Mouse (Mus musculus): ENCODE data around the gene Atp1b2. TPM values are rescaled to one million over a fixed set of nuclear protein-coding genes. Genes with fewer than 3 reads are reported as not detected.

Gene Atp1b2
- polyA plus RNA-seq, 1 experiment from 2014 or later: 21.7 TPM

DNA sequence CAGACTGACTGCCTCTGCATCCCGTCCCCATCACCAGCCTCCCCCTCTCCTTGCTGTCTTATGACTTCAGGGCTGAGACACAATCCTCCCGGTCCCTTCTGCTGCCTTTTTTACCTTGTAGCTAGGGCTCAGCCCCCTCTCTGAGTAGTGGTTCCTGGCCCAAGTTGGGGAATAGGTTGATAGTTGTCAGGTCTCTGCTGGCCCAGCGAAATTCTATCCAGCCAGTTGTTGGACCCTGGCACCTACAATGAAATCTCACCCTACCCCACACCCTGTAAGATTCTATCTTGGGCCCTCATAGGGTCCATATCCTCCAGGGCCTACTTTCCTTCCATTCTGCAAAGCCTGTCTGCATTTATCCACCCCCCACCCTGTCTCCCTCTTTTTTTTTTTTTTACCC lies 14.3 kb downstream of the Atp1b2 start:
- DNase-seq (no peak), ATAC-seq (ENCODE audit: low read depth) (no peak)
- H3K9me3 ChIP-seq (replicated peaks): no peaks in the 10 kb centered on the region
- H3K9ac ChIP-seq: peak overlapping the region; percentile 43; the same call in 1 of the 2 replicates
- H3K4me1 ChIP-seq (replicated peaks): peaks cover 71% of the 10 kb centered on the region
- peaks cover 73% of the 10 kb centered on the region for H3K36me3 ChIP-seq
- H3K4me2 ChIP-seq: peak overlapping the region; percentile 62; the same call in 1 of the 2 replicates
- H3K4me3 ChIP-seq (replicated peaks): no peak overlapping the region
- H3K27me3 ChIP-seq: no peaks in the 10 kb centered on the region
- peak overlapping the region; percentile 96 for H3K27ac ChIP-seq
- WGBS (ENCODE audit: insufficient replicate concordance): 76% methylated on average over 3 of the region's 3 CpGs

DNA sequence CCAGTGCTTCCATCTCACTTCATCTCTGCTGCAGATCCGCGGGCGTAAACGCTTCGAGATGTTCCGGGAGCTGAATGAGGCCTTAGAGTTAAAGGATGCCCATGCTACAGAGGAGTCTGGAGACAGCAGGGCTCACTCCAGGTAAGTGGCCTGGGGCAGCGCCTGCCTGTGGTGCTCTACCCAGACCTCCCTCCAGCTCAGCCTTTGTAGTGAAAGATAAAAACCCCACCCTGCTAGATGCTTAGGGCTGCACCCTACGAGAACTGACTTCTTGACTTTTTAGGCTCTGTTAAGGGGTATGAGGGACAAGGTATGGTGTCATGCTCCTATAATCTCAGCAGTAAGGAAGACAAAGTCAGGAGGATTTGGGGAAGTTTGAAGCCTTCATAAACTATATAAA lies 15.1 kb downstream of the Atp1b2 start:
- H3K9me3 ChIP-seq (replicated peaks): no peaks in the 10 kb centered on the region
- 65% methylated on average over 8 of the region's 8 CpGs for WGBS (ENCODE audit: insufficient replicate concordance)
- peak overlapping the region; percentile 96 for H3K27ac ChIP-seq
- H3K4me2 ChIP-seq: peak overlapping the region; percentile 62
- peaks cover 79% of the 10 kb centered on the region for H3K4me1 ChIP-seq (replicated peaks)
- DNase-seq (no peak), ATAC-seq (ENCODE audit: low read depth) (peak; percentile 71)
- H3K9ac ChIP-seq: peak overlapping the region; percentile 67
- H3K27me3 ChIP-seq: no peaks in the 10 kb centered on the region
- no peak overlapping the region for H3K4me3 ChIP-seq (replicated peaks)
- H3K36me3 ChIP-seq: peaks cover 73% of the 10 kb centered on the region

DNA sequence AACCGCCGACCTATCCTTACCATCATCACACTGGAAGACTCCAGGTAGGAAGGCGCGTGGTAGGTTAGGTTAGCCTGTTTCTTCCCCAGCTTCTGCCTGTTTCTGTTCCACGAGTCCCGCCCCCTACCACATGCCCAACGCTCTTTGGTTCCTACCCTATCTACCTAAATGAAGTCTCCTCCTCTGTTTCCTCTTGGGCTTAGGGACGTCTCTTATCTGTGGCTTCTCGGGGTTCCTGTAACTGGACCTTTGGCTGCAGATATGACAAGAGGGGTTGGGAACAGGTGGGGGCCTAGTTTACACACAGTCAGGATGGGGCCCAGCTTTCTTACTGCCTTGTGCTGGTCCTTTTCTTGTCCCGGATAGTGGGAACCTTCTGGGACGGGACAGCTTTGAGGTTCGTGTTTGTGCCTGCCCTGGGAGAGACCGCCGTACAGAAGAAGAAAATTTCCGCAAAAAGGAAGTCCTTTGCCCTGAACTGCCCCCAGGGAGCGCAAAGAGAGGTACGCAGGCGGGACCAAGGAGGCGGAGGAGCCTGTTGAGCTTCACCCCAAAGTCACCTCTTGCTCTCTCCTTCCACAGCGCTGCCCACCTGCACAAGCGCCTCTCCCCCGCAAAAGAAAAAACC lies 16.4 kb downstream of the Atp1b2 start:
- peak overlapping the region; percentile 67 for H3K9ac ChIP-seq
- H3K9me3 ChIP-seq (replicated peaks): no peaks in the 10 kb centered on the region
- peaks cover 70% of the 10 kb centered on the region for H3K36me3 ChIP-seq
- no peaks in the 10 kb centered on the region for H3K27me3 ChIP-seq
- ATAC-seq (ENCODE audit: low read depth) (peak; percentile 82), DNase-seq (peak; percentile 67)
- H3K27ac ChIP-seq: peak overlapping the region; percentile 96
- 38% methylated on average over 22 of the region's 22 CpGs for WGBS (ENCODE audit: insufficient replicate concordance)
- peak overlapping the region; percentile 30 for H3K4me3 ChIP-seq (replicated peaks)
- H3K4me2 ChIP-seq: peak overlapping the region; percentile 62
- peaks cover 92% of the 10 kb centered on the region for H3K4me1 ChIP-seq (replicated peaks)

DNA sequence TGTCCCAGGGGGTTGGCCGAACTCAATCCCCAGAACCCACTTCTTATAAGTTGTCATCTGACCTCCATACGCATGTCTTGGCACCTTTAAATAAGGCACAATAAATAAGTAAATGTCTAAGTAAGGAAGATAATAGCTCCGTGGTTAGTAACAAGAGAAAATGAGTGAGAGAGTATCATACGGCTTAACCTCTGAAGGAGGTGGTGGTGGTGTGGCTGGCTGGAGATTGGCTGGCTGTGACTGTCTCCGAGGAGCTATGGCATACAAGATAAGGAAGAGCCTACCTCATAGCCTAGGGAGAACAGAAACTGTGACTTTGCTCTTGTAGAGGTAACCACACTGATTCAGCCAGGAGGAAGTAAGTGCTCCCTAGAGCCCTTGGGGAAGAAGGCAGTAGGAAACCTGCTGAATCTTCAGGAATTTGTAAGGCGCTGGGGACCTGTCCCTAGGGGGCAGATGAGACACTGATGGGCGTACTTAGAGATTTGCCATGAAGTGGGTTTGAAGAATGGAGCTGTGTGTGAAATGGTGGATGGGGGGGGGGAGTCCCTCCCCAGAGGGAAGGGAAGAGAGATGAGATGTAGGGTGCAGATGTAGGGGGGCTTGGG lies 19.9 kb downstream of the Atp1b2 start:
- H3K27me3 ChIP-seq: no peaks in the 10 kb centered on the region
- H3K4me2 ChIP-seq: peak overlapping the region; percentile 65
- ATAC-seq (ENCODE audit: low read depth): peak; percentile 76
- peak; percentile 76 for DNase-seq
- H3K36me3 ChIP-seq: peaks cover 62% of the 10 kb centered on the region
- 25% methylated on average over 7 of the region's 7 CpGs for WGBS (ENCODE audit: insufficient replicate concordance)
- peak overlapping the region; percentile 34 for H3K4me3 ChIP-seq (replicated peaks)
- peak overlapping the region; percentile 96 for H3K27ac ChIP-seq
- H3K9me3 ChIP-seq (replicated peaks): no peaks in the 10 kb centered on the region
- peaks cover 91% of the 10 kb centered on the region for H3K4me1 ChIP-seq (replicated peaks)
- peak overlapping the region; percentile 62 for H3K9ac ChIP-seq

DNA sequence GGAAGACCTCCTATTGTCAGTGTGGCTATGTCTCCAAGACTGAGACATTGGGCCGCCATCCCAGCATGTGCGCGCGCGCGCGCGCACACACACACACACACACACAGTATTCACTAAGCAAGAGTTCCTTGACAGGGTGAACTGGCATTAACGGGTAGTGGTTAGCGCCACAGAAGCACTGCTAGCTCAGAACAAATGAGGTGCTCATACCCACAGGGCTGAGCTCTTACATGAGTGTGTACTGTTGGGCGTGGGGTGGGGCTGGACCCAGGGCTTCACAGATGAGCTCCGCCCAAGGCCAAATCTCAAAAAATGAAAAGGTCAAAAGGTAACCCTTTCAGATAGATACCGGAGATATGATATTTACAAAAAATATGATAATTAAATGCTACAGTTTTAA lies 20.8 kb downstream of the Atp1b2 start:
- WGBS (ENCODE audit: insufficient replicate concordance): 77% methylated on average over 13 of the region's 13 CpGs
- Histone ChIP-seq H3K4me1 (replicated peaks) (peaks cover 82% of the 10 kb centered on the region), H3K4me2 (peak overlapping the region; percentile 65), H3K36me3 (peaks cover 54% of the 10 kb centered on the region), H3K27me3 (no peaks in the 10 kb centered on the region), H3K9ac (peak overlapping the region; percentile 62), H3K9me3 (replicated peaks) (no peaks in the 10 kb centered on the region), H3K27ac (peak overlapping the region; percentile 96), H3K4me3 (replicated peaks) (peak overlapping the region; percentile 27; the same call in 1 of the 2 replicates)
- ATAC-seq (ENCODE audit: low read depth): no peak
- DNase-seq: no peak

DNA sequence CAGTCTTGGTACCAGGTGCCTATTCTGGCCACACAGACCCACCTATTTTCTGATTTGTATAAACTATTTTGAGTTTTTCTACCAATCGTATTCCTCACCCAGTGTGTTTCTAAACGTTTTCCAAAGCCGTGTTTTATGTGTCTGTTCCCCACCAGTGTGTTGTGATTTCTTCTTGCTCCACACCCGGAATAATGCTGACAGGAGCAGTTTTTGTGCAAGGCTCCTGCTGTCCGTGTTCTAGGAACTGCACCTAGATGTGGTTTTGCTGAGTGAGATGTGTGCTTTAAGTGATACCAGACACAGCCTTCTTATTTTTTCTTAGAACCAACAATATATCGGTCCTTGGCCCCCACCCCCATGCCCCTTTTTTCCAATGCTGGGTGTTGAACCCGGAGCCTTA lies 21.7 kb downstream of the Atp1b2 start:
- Histone ChIP-seq H3K4me1 (replicated peaks) (peaks cover 77% of the 10 kb centered on the region), H3K36me3 (peaks cover 44% of the 10 kb centered on the region), H3K4me2 (peak overlapping the region; percentile 65), H3K9me3 (replicated peaks) (no peaks in the 10 kb centered on the region), H3K9ac (peak overlapping the region; percentile 62), H3K4me3 (replicated peaks) (no peak overlapping the region), H3K27me3 (no peaks in the 10 kb centered on the region), H3K27ac (peak overlapping the region; percentile 96)
- ATAC-seq (ENCODE audit: low read depth): no peak
- 63% methylated on average over 7 of the region's 7 CpGs for WGBS (ENCODE audit: insufficient replicate concordance)
- no peak for DNase-seq

DNA sequence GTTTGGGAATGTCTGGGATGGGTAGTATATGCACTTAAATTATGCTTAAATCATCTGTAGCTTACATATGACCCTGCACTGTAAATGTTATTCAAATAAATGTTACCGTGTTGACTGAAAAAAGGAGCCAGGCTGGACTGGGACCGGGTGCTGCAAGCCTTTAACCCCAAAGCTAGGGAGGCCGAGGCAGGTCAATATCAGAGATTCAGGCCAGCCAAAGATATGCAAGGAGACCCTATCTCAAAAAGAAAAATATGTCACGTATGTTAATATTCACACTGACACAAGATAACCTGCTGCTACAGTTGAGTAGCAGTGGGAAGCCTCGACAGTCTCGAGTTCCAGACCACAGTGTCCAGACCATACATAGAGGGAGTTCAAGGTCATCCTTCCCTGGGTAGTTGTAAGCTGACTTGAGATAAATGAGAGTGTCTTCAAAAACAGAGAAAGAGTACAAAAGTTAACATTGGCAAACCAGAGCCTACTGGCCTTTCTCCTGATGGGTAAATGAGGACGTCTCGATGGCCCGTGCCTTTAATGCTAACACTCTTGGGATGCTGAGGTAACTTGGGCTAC lies 23.4 kb downstream of the Atp1b2 start:
- Histone ChIP-seq H3K36me3 (peaks cover 29% of the 10 kb centered on the region), H3K27me3 (no peaks in the 10 kb centered on the region), H3K4me2 (peak overlapping the region; percentile 93), H3K4me1 (replicated peaks) (peaks cover 71% of the 10 kb centered on the region), H3K4me3 (replicated peaks) (peak overlapping the region; percentile 76), H3K9me3 (replicated peaks) (no peaks in the 10 kb centered on the region), H3K9ac (peak overlapping the region; percentile 88), H3K27ac (peak overlapping the region; percentile 96)
- WGBS (ENCODE audit: insufficient replicate concordance): 48% methylated on average over 9 of the region's 9 CpGs
- DNase-seq: no peak
- ATAC-seq (ENCODE audit: low read depth): no peak

DNA sequence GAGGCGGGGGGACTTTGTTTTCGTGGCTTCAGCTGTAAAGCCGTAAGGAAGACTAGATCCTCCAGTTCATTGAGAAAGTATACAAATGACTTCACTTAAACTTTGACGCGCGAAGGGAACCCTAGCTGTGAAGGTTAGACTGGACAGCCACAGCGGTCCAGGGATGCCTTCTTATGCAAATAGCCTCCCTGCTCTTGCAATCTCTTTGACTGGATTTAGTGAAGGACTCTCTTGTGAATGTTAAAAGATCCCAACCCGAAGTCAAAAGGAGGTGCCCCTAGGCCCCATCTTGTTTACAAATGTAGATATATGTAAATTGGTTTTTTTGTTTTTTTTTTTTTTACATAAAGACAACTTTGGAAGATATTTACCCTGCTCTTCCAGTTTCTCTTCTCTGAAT lies 23.9 kb downstream of the Atp1b2 start:
- Histone ChIP-seq H3K27me3 (no peaks in the 10 kb centered on the region), H3K4me1 (replicated peaks) (peaks cover 71% of the 10 kb centered on the region), H3K36me3 (peaks cover 29% of the 10 kb centered on the region), H3K27ac (peak overlapping the region; percentile 96), H3K4me3 (replicated peaks) (peak overlapping the region; percentile 76), H3K4me2 (peak overlapping the region; percentile 93), H3K9me3 (replicated peaks) (no peaks in the 10 kb centered on the region), H3K9ac (peak overlapping the region; percentile 88)
- 2% methylated on average over 8 of the region's 8 CpGs for WGBS (ENCODE audit: insufficient replicate concordance)
- ATAC-seq (ENCODE audit: low read depth): no peak
- DNase-seq: no peak

DNA sequence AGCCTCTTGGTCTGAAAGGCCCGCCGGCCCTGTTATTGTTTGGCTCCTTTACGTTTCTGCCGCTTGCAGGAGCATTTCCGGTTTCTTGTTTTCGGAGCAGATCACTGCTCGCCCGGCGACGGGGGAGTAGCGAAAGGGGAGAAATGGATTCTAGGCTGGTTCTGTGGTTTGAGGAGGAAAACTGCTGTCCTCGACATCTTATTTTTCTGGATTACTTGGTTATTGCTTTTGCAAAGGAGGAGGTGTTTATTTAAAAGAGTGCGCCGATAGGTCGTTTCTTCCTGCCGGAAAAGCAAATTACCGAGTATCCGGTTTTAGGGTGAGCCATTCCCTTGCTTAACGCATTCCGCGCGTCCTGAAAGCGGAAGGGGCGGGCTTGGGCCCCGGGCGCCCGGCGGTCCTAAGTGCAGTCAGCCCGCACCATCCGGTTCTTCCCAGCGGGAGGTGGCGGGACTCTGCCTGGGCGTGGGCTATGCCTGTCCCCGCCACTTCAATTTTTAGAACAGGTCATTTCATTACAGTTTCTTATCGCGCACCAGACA lies 24.5 kb downstream of the Atp1b2 start:
- H3K27ac ChIP-seq: peak overlapping the region; percentile 96
- peaks cover 71% of the 10 kb centered on the region for H3K4me1 ChIP-seq (replicated peaks)
- H3K9me3 ChIP-seq (replicated peaks): no peaks in the 10 kb centered on the region
- ATAC-seq (ENCODE audit: low read depth): peak; percentile 84
- H3K36me3 ChIP-seq: peaks cover 29% of the 10 kb centered on the region
- H3K4me2 ChIP-seq: peak overlapping the region; percentile 93
- WGBS (ENCODE audit: insufficient replicate concordance): under 1% methylated on average over 36 of the region's 36 CpGs
- no peaks in the 10 kb centered on the region for H3K27me3 ChIP-seq
- H3K4me3 ChIP-seq (replicated peaks): peak overlapping the region; percentile 76
- peak; percentile 90 for DNase-seq
- peak overlapping the region; percentile 88 for H3K9ac ChIP-seq

DNA sequence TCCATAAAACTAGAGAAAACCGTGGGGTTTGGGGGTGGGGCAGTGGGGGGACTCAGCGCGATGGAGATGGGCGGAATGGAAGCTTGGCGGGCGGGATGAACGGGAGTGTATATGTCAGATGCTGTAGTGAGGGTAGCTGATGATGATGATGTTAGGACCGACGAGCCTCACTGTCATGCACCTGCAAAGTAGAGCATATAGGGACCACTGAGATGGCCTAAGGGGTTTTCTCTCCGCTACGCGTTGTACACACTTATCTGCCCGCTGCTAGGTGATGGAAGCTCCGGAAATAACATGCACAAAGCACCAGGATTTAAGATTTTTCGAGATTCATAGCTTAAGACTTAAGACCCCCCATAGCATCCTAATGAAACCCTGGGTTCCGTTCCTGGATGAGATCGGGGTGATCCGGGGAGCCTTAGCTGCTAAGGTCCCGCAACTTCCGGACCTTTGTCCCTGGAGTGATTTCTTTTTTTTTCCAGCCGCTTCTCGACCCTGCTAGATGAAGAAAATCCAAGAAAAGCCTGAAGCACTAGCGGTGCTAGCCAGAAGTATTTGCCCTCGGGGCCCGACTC lies 25.1 kb downstream of the Atp1b2 start:
- Histone ChIP-seq H3K27ac (peak overlapping the region; percentile 96), H3K4me1 (replicated peaks) (peaks cover 71% of the 10 kb centered on the region), H3K9ac (peak overlapping the region; percentile 88), H3K4me2 (peak overlapping the region; percentile 93), H3K36me3 (peaks cover 34% of the 10 kb centered on the region), H3K27me3 (no peaks in the 10 kb centered on the region), H3K4me3 (replicated peaks) (peak overlapping the region; percentile 76), H3K9me3 (replicated peaks) (no peaks in the 10 kb centered on the region)
- no peak for DNase-seq
- ATAC-seq (ENCODE audit: low read depth): no peak
- under 1% methylated on average over 25 of the region's 25 CpGs for WGBS (ENCODE audit: insufficient replicate concordance)

DNA sequence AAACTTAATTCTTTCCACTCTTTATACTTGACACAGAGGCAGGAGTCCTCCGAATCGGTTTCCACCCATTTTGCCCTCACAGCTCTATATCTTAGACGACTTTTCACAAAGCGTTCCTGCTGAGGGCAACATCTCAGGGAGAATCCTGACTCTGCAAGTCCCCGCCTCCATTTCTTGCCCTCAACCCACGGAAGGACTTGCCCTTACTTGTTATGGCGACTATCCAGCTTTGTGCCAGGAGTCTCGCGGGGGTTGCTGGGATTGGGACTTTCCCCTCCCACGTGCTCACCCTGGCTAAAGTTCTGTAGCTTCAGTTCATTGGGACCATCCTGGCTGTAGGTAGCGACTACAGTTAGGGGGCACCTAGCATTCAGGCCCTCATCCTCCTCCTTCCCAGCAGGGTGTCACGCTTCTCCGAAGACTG lies 25.6 kb downstream of the Atp1b2 start, which contains the start of the genes Wrap53 and Trp53:
Gene Wrap53, minus strand, starts transcription at position 165 of the 424 bp plus-strand sequence.
Gene Trp53, plus strand, starts transcription at position 269 of the 424 bp plus-strand sequence.
- WGBS (ENCODE audit: insufficient replicate concordance): under 1% methylated on average over 13 of the region's 13 CpGs
- Histone ChIP-seq H3K36me3 (peaks cover 38% of the 10 kb centered on the region), H3K4me3 (replicated peaks) (peak within 1 kb of the TSS; percentile 76), H3K4me1 (replicated peaks) (peaks cover 71% of the 10 kb centered on the region), H3K27ac (peak within 1 kb of the TSS; percentile 96), H3K9me3 (replicated peaks) (no peaks in the 10 kb centered on the region), H3K4me2 (peak within 1 kb of the TSS; percentile 93), H3K27me3 (no peaks in the 10 kb centered on the region), H3K9ac (peak within 1 kb of the TSS; percentile 88)
- DNase-seq (peak; percentile 89), ATAC-seq (ENCODE audit: low read depth) (peak; percentile 55)

Data from liver, embryonic 13.5 days (tissue).